Mouse (Mus musculus): ENCODE data around the gene Agtpbp1.

DNA sequence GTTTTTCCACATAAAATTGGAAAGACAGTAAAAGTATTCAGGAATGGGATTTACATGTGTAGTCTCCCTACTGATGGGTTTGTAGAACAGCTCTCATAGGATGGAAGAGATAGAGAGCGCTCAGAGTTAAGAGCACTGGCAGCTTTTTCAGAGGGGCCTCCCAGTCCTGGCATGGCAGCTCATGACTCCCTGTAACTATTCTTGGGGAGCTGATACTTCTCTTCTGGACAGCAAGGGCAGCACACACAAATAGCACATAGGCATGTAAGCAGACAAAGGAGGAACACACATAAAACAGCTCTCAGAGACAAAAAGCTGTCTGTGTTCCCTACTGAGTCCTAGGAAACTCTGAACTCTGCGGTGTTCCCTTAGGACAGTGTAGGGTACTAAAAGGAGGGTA lies 25.4 kb upstream of the Agtpbp1 start:
- TF ChIP-seq CTCF (IDR thresholded peaks at IDR 0.05; ENCODE audit: control insufficient read depth, insufficient read depth, insufficient read length) (no peak), MAX (IDR thresholded peaks at IDR 0.05) (no peak), CEBPB (IDR thresholded peaks at IDR 0.05; ENCODE audit: low read depth) (no peak), MYOD1 (IDR thresholded peaks at IDR 0.05; ENCODE audit: control insufficient read depth, insufficient read length, low read depth) (no peak)
